Mouse (Mus musculus): ENCODE data around the gene Hoxa4. TPM values are rescaled to one million over a fixed set of nuclear protein-coding genes. Genes with fewer than 3 reads are reported as not detected.

Gene Hoxa4
- polyA plus RNA-seq (2017; shearing (Covaris generic)), result not detected

GRCm38 (mm10) chr6:52190906-52191810, at the start of gene Hoxa4:
Gene Hoxa4, minus strand, starts transcription at chr6:52191753.
- ATAC-seq, result no peak

GRCm38 (mm10) chr6:52241001-52241621, 49.6 kb upstream of the Hoxa4 start:
- ATAC-seq, result no peak

GRCm38 (mm10) chr6:52240389-52241000, 48.9 kb upstream of the Hoxa4 start, which contains the start of gene Hoxa10:
Gene Hoxa10, minus strand, starts transcription at chr6:52240854.
- peak; percentile 79 for ATAC-seq

GRCm38 (mm10) chr6:52239625-52240388, 48.3 kb upstream of the Hoxa4 start:
- peak; percentile 7 for ATAC-seq

GRCm38 (mm10) chr6:52238976-52239375, 47.4 kb upstream of the Hoxa4 start:
- ATAC-seq, result no peak

- no peak for ATAC-seq
Observed at GRCm38 (mm10) chr6:52238155-52238545, 46.6 kb upstream of the Hoxa4 start.

GRCm38 (mm10) chr6:52237346-52238154, 46.0 kb upstream of the Hoxa4 start:
- no peak for ATAC-seq

GRCm38 (mm10) chr6:52236806-52237205, 45.3 kb upstream of the Hoxa4 start:
- no peak for ATAC-seq

- no peak for ATAC-seq
Observed at GRCm38 (mm10) chr6:52235866-52236265, 44.3 kb upstream of the Hoxa4 start.

GRCm38 (mm10) chr6:52235267-52235666, 43.7 kb upstream of the Hoxa4 start:
- no peak for ATAC-seq

- no peak for ATAC-seq
Observed at GRCm38 (mm10) chr6:52234428-52235140, 43.0 kb upstream of the Hoxa4 start.

GRCm38 (mm10) chr6:52233546-52234427, 42.2 kb upstream of the Hoxa4 start:
- no peak for ATAC-seq

GRCm38 (mm10) chr6:52232984-52233545, 41.5 kb upstream of the Hoxa4 start:
- no peak for ATAC-seq

GRCm38 (mm10) chr6:52232568-52232965, 41.0 kb upstream of the Hoxa4 start:
- no peak for ATAC-seq

GRCm38 (mm10) chr6:52231885-52232567, 40.5 kb upstream of the Hoxa4 start:
- no peak for ATAC-seq

- ATAC-seq, result no peak
Observed at GRCm38 (mm10) chr6:52230516-52231165, 39.1 kb upstream of the Hoxa4 start, which contains the start of gene Hoxa9. Gene Hoxa9, minus strand, starts transcription at chr6:52231089.

GRCm38 (mm10) chr6:52229558-52230416, 38.2 kb upstream of the Hoxa4 start:
- ATAC-seq, result peak; percentile 40

Data from activated CD4-positive, CD25-positive, alpha-beta regulatory T cell, adult 4 months (primary cell).